Mouse (Mus musculus): Measurements from ENCODE around the gene Aldh3b3.

The Aldh3b3 gene

GRCm38 (mm10) chr19:3975866-3976265 is 17.4 kb downstream of the Aldh3b3 start:
- DNase-seq = no peak

DNA sequence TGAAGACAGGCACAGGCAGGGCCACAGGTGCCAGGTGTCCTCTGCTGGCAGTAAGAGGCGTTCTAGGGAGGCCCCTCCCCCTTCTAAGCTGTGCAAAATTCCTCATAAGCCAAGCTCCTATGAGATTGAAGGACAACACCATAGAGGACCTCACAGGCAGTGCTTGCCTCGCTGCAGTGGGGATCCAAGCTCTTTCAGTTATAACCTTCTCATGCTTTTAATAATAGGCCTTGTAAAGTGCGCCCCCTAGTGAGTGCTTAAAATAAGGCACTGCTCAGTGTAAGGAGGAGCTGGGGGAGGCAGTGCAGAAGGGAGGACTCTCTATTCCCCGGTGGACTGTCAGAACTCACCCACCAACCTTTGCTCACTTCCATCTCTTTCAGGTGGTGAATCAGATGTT is 21.9 kb downstream of the Aldh3b3 start:
- DNase-seq = peak; percentile 97

GRCm38 (mm10) chr19:3980917-3981316 is 22.5 kb downstream of the Aldh3b3 start:
- DNase-seq = peak; percentile 90

DNA sequence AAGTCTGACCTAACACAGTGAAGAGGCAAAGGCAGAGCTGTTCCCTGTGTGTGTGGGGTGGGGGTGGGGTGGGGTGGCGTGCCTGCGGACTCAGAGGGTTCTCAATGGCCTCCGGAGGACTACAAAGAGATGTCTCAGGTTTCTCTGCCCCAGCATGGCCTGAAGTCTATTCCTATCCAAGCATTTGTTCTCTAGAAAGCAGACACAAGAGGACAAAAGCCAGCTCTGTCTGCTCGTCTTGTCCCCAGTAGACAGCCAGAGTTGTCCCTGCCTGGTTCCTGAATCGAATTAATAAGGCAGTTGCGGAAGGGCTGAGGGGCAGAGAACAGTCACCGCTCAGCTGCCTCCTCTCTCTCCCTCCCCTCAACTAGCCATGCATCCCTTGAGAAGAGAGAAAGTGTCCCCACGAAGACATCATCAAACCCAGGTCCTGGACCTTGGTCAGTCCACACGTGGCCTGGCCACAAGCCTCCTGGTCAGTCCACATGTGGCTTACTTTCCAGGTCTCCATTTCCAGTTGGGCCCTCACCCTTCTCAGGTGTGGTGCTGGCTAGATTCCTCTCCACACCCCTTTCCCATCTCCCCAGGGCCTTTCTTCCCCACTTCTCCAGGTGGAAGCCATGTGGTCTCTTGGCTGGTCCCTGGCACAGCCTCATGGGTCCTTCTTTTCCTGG is 25.2 kb downstream of the Aldh3b3 start:
- no peak for DNase-seq

GRCm38 (mm10) chr19:3985261-3985681 is 26.8 kb downstream of the Aldh3b3 start:
- peak; percentile 98 for DNase-seq

DNA sequence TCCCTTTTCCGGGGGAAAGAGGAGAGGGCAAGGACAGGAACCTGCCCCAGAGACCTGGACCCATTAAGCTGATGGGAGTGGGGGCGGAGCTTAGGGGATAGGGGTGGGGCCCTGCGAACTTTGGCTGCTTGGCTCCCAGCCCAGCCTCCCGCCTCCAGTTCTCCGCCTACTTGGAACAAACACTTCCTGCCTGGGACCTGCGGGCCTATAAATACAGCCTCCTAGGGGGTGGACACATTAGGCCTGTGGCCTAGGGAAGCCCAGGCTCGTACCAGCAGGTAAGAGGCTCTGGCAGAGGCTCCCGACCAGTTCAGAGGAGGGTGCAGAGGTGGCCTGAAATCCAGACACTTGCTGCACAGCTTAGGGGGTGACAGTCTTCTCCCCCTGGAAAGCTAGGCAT is 27.9 kb downstream of the Aldh3b3 start, which contains the start of gene Acy3:
Acy3 (plus strand) TSS at position 237 of the 400 bp plus-strand sequence.
- DNase-seq = peak; percentile 99

DNA sequence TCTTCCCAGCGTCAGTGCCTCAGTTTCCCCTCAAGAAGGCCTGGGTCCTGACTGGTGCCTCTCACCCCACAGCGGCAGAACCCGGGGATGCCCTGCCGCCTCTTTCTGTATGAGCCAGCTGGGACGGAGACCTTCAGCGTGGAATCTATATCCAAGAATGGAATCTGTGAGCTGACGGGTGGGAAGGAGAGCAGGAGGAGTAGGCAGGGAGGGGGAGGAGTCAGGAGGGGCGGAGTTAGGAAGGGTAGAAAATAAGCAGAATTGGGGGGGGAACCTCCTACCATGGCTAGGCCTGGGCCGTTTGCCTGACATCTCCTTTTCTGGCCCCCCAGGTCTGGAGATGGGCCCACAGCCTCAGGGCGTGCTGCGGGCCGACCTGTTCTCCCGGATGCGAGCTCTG is 29.6 kb downstream of the Aldh3b3 start:
- DNase-seq = no peak

- no peak for DNase-seq
Observed at GRCm38 (mm10) chr19:3988750-3989149, 30.3 kb downstream of the Aldh3b3 start.

DNA sequence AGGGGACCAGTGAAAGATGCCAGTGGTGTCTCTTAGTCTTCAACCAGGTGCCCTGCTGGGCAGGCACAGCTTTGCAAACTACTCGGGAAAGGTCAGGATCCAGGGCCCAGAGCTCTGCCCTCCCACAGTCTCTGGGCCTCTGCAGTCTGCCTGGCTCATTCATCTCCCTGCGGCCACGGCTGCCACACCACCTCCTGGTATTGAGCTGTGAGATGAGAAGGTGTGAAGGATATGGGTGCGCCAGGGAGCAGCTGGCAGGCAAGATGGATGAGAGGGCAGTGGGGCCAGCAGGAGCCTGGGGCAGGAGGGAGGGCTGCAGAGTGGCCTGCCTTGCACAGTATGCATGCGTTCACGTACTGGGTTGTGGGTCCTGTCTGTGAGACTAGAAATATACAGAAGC is 32.4 kb downstream of the Aldh3b3 start:
- DNase-seq = peak; percentile 90

GRCm38 (mm10) chr19:3991562-3991961 is 33.1 kb downstream of the Aldh3b3 start:
- no peak for DNase-seq

GRCm38 (mm10) chr19:3991966-3992365 is 33.5 kb downstream of the Aldh3b3 start:
- DNase-seq = no peak

DNA sequence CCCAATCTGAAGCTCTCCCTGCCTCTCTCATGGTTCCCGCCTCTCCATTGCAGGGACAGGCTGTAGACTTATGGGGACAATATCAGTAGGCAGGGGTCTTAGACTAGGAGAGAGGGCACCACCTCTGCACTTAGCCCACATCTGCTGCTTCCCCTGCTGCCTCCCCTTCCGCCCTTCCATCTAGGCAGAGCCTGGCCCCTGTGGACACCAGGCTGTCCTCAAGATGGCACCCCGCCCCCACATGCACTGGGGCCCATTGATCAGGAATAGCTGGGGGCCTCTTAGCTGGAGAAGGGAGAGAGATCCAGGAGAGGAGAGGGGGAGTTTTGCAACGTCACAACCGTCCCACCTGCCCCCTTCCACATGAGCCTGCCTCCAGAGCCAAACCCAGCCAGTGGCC is 34.0 kb downstream of the Aldh3b3 start, which contains the start of gene Tbx10:
Tbx10 (plus strand) TSS at position 337 of the 400 bp plus-strand sequence.
- peak; percentile 82 for DNase-seq

DNA sequence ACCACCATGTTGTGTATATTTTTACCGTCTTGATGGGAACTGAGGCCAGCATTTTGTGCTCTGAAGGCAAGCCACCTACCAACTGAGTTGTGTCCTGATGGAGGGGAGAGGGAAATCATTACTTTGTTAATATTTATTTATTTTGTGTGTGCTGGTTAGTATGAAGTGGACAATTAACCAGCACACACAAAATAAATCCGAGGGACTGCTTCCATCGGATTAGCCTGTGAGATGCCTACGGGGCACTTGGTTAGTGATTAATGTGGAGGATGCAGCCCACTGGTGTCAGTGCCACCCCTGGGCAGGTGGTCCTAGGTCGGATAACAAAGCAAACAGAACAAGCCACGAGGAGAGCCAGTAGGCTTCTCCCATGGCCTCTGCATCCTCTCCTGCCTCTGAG is 36.5 kb downstream of the Aldh3b3 start:
- DNase-seq = no peak

DNA sequence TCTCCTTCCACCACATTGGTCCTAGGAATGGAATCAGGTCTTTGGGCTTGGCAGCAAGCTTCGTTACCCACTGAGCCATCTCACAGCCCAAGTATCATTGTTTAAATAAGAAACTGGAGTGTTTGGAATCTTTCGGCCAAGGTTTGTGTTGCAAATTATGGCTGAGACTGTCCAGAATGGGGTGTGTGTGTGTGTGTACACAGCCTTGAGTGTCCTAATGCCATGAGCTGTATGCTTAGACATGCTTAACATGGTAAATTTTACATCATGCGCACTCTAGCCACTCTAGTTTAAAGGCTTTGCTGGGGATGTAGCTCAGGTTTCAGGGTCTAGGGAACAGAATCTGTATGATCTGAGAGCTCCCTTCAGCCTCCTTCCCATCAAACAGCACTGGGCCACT is 37.1 kb downstream of the Aldh3b3 start:
- no peak for DNase-seq

DNA sequence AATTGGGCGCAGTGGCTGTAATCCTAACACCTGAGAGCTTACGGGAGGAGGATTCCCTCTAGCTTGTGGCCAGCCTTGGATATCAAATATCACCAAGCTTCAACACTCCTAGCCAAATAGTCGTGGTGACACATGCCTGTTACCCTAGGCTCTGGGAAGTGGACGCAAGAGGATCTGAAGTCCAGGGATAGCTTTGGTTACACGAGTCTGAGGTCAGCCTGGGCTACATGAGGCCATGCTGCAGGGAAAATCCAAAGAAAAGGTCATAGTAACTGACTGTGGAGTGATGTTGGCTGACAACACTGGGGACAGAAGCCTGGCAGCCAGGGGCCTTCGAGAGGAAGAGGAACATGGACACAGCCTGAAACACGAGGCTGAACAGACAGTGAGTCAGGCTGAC is 37.7 kb downstream of the Aldh3b3 start:
- DNase-seq = peak; percentile 85

DNA sequence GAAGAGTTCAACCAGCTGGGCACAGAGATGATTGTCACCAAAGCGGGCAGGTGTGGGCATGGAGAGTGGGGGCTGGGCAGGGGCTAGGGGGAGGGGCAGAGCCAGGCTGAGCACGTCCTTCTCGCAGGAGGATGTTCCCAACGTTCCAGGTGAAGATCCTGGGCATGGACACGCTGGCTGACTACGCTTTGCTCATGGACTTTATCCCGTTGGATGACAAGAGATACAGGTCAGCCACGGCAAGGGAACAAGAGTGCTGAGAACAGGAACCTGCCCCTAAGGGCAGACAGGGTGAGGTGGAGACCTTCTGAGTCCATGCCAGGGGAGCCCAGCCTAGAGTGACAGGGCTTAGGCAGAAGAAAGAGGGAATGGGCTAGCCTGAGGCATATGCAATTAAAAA is 38.3 kb downstream of the Aldh3b3 start:
- DNase-seq = no peak

GRCm38 (mm10) chr19:3997231-3997630 is 38.8 kb downstream of the Aldh3b3 start:
- peak; percentile 87 for DNase-seq

- DNase-seq = peak; percentile 90
Observed at GRCm38 (mm10) chr19:3998335-3998734, 39.9 kb downstream of the Aldh3b3 start.

GRCm38 (mm10) chr19:3999121-3999730 is 40.8 kb downstream of the Aldh3b3 start:
- DNase-seq = peak; percentile 94

DNA sequence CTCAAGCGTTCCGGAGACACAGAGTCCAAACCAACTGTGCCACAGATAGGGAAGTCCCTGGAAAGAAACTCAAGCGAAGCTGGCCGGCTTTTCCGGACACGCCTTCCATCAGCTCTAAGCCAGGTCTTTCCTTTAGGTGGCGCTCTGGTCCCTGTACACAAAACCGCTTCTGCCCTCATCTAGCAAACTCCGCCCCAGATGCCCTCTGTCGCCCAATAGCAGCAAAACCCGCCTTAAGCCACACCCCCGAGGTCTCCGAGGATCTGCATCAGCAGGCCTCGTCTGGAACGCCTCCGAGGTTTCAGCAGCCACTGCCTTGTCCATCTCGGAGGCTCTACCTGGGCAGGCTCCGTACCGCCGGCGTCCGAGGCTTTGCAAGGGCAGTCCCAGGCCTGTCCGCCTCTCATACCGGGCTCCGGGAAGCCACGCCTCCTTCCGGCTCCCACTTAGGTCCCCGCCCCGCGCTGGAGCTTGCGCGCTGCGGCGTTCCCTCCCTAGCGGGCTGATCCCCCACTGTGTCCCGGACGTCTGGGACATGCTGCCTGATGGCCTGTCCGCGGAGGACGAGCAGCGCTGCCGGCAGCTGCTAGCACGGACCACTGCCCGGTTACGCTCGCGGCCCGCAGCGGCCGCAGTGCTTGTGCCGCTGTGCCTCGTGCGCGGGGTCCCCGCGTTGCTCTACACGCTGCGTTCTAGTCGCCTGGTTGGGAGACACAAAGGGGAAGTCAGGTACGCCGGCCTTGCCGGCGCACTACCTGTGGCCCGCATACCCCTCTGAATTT is 41.9 kb downstream of the Aldh3b3 start, which contains the start of the genes Nudt8 and Gm49405:
Nudt8 (plus strand) TSS at position 462 of the 782 bp plus-strand sequence.
Gm49405 (plus strand) TSS at position 508 of the 782 bp plus-strand sequence.
- peak; percentile 100 for DNase-seq

GRCm38 (mm10) chr19:4000949-4001525 is 42.6 kb downstream of the Aldh3b3 start:
- peak; percentile 95 for DNase-seq

DNA sequence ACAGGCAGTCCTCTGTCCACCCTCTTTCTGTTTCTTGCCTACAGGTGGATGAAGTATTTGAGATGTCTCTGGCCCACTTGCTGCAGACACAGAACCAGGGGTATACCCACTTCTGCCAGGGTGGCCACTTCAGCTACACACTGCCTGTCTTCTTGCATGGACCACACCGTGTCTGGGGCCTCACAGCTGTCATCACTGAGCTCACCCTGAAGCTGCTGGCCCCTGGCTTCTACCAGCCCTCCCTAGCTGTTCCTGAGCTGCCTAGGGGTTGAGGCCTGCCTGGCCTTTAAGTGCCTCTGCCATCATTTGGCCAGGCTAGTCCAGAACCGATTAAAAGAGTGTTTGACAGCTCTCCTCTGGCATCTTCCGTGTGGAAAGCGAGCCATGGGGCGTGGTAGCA is 43.3 kb downstream of the Aldh3b3 start:
- peak; percentile 93 for DNase-seq

DNA sequence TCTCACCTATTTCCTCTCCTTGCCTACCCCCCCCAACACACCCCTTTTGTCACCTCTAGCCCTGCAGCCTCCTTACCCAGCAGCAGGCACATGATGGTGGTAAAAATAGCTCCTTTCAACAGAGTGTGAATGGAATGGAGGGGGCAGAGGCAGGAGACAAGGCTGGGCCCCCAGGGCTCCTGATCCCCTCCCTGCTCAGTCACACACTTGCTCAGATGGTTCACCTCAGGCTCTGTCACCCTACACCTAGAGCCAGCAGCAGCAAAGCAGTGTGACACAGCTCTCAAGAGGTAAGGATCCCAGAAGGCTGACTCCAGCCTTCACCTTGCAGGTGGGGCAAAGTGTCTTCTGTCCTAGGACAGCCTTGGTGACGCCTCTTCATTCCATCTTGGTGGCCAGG is 44.7 kb downstream of the Aldh3b3 start, which contains the start of gene Doc2g:
Doc2g (plus strand) TSS at position 202 of the 400 bp plus-strand sequence.
- DNase-seq = peak; percentile 97
